Mouse (Mus musculus) olfactory bulb, adult 2 months (tissue): ENCODE results near the gene Stap2.

ENCODE experiments used
- CTCF ChIP-seq: fragments of 200-500 bp; IDR thresholded peaks from 2 replicates; pipeline ENCODE4 v1.5.1; 2012; ENCODE audit warnings: low read depth, mild to moderate bottlenecking, low read length, moderate library complexity; ENCODE audit not compliant: insufficient read depth
- POLR2A ChIP-seq: fragments of 200-500 bp; IDR thresholded peaks from 2 replicates; pipeline ENCODE4 v1.6.1; 2012; ENCODE audit warnings: mild to moderate bottlenecking, low read depth, low read length, moderate library complexity; ENCODE audit not compliant: insufficient read depth

GRCm38 (mm10) chr17:56035216-56035615, 29.8 kb upstream of the Stap2 start:
- TF ChIP-seq CTCF (no peak), POLR2A (no peak)
